Mouse (Mus musculus) hindlimb bud, embryonic 11.5 days (tissue): ENCODE data around the gene Slamf1.

Source experiments
- DNase-seq: peaks from one replicate; pipeline ENCODE4 v3.0.0-alpha.2; 2012; ENCODE audit warnings: low read depth, low spot score; ENCODE audit errors: extremely low spot score

The Slamf1 gene

GRCm38 (mm10) chr1:171766898-171767297, at the start of gene Slamf1:
TSS of gene Slamf1 (plus strand) at chr1:171767127.
- DNase-seq: no peak

GRCm38 (mm10) chr1:171731195-171731594, 35.7 kb upstream of the Slamf1 start:
- no peak for DNase-seq

GRCm38 (mm10) chr1:171734898-171735297, 32.0 kb upstream of the Slamf1 start:
- no peak for DNase-seq

GRCm38 (mm10) chr1:171748127-171748969, 18.6 kb upstream of the Slamf1 start:
- DNase-seq: no peak

GRCm38 (mm10) chr1:171761853-171762448, 5.0 kb upstream of the Slamf1 start:
- no peak for DNase-seq

GRCm38 (mm10) chr1:171770996-171771395, 4.1 kb downstream of the Slamf1 start:
- DNase-seq: no peak

GRCm38 (mm10) chr1:171772121-171772735, 5.3 kb downstream of the Slamf1 start:
- no peak for DNase-seq

GRCm38 (mm10) chr1:171773232-171773989, 6.5 kb downstream of the Slamf1 start:
- DNase-seq: no peak

GRCm38 (mm10) chr1:171774266-171774665, 7.3 kb downstream of the Slamf1 start:
- no peak for DNase-seq

- DNase-seq: no peak
Observed at GRCm38 (mm10) chr1:171774678-171775077, 7.8 kb downstream of the Slamf1 start.

GRCm38 (mm10) chr1:171775781-171776180, 8.9 kb downstream of the Slamf1 start:
- no peak for DNase-seq

GRCm38 (mm10) chr1:171777026-171777425, 10.1 kb downstream of the Slamf1 start:
- DNase-seq: no peak

- DNase-seq: no peak
Observed at GRCm38 (mm10) chr1:171782287-171782915, 15.5 kb downstream of the Slamf1 start.

- no peak for DNase-seq
Observed at GRCm38 (mm10) chr1:171785871-171786270, 18.9 kb downstream of the Slamf1 start.

GRCm38 (mm10) chr1:171787281-171788015, 20.5 kb downstream of the Slamf1 start:
- DNase-seq: no peak

- DNase-seq: no peak
Observed at GRCm38 (mm10) chr1:171788461-171789283, 21.7 kb downstream of the Slamf1 start.

GRCm38 (mm10) chr1:171789407-171789806, 22.5 kb downstream of the Slamf1 start:
- no peak for DNase-seq

GRCm38 (mm10) chr1:171791491-171791890, 24.6 kb downstream of the Slamf1 start:
- no peak for DNase-seq

- no peak for DNase-seq
Observed at GRCm38 (mm10) chr1:171796185-171796584, 29.3 kb downstream of the Slamf1 start.
